Mouse (Mus musculus) testis, adult 2 months (tissue): Measurements from ENCODE around the gene Fermt1.

Experiments
- CTCF ChIP-seq: fragments of 200-500 bp; IDR thresholded peaks from 2 replicates; pipeline ENCODE4 v1.5.1; 2012; ENCODE audit warnings: low read depth, mild to moderate bottlenecking, inconsistent platforms, low read length, moderate library complexity; ENCODE audit not compliant: control insufficient read depth, insufficient read depth, insufficient replicate concordance
- POLR2A ChIP-seq: fragments of 200-500 bp; IDR thresholded peaks from 2 replicates; pipeline ENCODE4 v1.6.1; 2012; ENCODE audit warnings: low read depth, mild to moderate bottlenecking, inconsistent platforms, low read length, moderate library complexity; ENCODE audit not compliant: control insufficient read depth

DNA sequence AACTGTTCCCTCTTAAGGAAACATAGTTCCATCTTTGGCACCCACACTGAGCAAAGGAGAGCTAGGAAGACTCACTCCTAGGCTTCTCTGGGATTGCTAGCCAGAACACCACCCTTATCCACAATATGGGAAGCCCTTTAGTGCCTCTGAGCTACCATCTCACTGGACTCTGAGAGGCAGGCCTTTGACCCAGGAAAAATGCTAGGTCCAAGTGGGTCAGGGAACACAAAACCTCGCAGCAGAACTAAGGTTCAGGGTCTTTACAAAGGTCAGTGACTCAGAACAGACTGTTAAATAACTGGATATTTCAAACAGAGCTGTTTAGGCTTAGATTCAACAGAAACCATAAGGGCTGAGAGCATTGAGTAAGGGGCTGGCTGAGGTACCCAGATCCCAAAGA, 68.7 kb downstream of the Fermt1 start:
- TF ChIP-seq CTCF (no peak), POLR2A (no peak)
